Mouse (Mus musculus): ENCODE measurements around the gene Tas2r108.

GRCm38 (mm10) chr6:40448626-40449025 is 44.7 kb upstream of the Tas2r108 start:
- TF ChIP-seq GATA1 (IDR thresholded peaks at IDR 0.05; ENCODE audit: borderline replicate concordance, low read length) (no peak), FLI1 (IDR thresholded peaks at IDR 0.05; ENCODE audit: low read length) (no peak)
